Mouse (Mus musculus): ENCODE results near the gene Ttyh3. TPM values are rescaled to one million over a fixed set of nuclear protein-coding genes. Genes with fewer than 3 reads are reported as not detected.

Ttyh3 gene
- polyA plus RNA-seq, 1 experiment from 2014 or later: 68.8 TPM

DNA sequence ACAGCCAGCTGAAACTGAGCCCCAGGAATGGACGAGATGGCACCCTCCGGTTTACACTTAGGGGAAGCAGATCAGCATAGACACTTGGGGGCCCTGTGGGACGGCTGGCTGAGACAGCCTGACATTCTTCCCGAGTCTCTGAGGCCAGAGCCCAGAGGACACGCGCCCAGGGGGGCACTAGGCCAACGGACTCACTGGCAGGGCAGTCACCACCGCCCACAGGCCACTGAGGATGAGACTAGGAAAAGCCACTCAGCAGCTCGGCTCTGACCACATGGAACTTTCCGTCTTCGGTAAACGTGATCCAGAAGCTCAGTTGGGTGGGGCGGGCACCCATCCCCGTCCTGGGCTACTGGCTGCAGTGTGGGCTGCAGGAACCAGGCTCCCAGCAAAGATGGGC lies 9.0 kb downstream of the Ttyh3 start:
- no peak overlapping the region for H3K4me2 ChIP-seq (replicated peaks)
- H3K4me3 ChIP-seq: no peak overlapping the region
- 87% methylated on average over 14 of the region's 14 CpGs for WGBS
- H3K27ac ChIP-seq (replicated peaks): 0 out of 2 replicates have a peak overlapping the region, but pooled peaks have one; percentile 20
- H3K36me3 ChIP-seq: peaks cover 70% of the 10 kb centered on the region
- no peak for ATAC-seq (ENCODE audit: low FRiP score, low read depth)
- H3K9ac ChIP-seq (replicated peaks): no peak overlapping the region
- no peaks in the 10 kb centered on the region for H3K9me3 ChIP-seq
- no peaks in the 10 kb centered on the region for H3K27me3 ChIP-seq
- peaks cover 49% of the 10 kb centered on the region for H3K4me1 ChIP-seq

DNA sequence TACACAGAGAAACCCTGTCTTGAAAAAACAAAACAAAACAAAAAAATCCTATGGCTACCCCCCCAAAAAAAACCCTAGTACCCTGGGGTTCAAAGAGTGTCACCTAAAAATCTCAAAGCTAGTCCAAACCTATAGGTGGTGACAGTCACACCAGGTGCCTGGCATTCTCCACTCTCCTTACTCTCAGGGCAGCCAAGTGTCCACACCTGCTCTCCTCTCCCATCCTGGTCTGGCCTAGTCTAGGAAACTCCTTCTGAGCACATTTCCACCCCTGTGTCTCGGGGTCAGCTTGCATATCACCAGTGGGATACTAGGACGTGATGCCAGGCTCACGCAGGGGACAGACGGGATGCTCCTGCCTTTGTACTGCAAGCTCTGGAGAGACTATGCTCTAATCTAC lies 9.5 kb downstream of the Ttyh3 start:
- WGBS: 93% methylated on average over 4 of the region's 4 CpGs
- Histone ChIP-seq H3K9ac (replicated peaks) (no peak overlapping the region), H3K36me3 (peaks cover 70% of the 10 kb centered on the region), H3K9me3 (no peaks in the 10 kb centered on the region), H3K27ac (replicated peaks) (0 out of 2 replicates have a peak overlapping the region, but pooled peaks have one; percentile 20), H3K27me3 (no peaks in the 10 kb centered on the region), H3K4me3 (no peak overlapping the region), H3K4me2 (replicated peaks) (no peak overlapping the region), H3K4me1 (peaks cover 46% of the 10 kb centered on the region)
- ATAC-seq (ENCODE audit: low FRiP score, low read depth): no peak

DNA sequence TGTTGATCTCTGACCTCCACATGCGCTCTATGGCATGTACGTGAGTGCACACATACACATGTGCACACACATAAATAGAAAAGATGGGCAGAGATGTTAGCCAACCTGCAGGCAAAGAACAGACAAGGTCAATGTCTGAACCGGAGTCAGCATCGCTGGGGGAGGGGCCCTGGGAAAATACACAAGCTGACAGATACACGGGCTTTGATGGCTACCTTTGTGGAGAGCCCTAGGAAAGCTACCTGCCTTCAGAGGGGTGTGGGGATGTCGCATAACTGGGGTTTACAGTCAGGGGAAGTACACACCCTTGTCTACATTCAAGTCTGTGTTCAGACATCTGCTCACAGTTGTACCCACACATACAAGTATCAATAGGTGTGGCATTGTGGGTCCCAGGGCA lies 10.3 kb downstream of the Ttyh3 start:
- H3K4me3 ChIP-seq: no peak overlapping the region
- H3K27me3 ChIP-seq: no peaks in the 10 kb centered on the region
- no peak overlapping the region for H3K27ac ChIP-seq (replicated peaks)
- H3K4me1 ChIP-seq: peaks cover 41% of the 10 kb centered on the region
- no peak for ATAC-seq (ENCODE audit: low FRiP score, low read depth)
- no peaks in the 10 kb centered on the region for H3K9me3 ChIP-seq
- H3K36me3 ChIP-seq: peaks cover 70% of the 10 kb centered on the region
- no peak overlapping the region for H3K4me2 ChIP-seq (replicated peaks)
- no peak overlapping the region for H3K9ac ChIP-seq (replicated peaks)
- WGBS: 94% methylated on average over 6 of the region's 6 CpGs

DNA sequence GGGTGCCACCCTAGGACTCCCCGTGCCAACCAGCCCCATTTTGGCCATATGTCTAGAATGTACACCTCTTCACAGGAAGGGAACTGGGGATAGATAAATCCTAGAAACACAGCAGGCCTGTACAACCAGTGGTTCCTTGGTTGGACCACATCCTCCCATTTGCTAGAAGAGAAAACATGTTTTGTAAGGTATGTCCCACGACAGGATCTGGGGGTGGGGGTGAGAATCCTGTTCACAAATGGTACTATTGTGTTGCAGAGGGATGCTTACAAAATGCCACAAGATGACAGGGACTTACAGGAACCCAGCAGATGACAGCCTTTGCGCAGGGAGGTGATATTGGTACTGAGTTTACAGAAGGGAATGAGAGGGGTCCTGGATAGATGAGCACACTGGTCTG lies 10.8 kb downstream of the Ttyh3 start:
- no peak overlapping the region for H3K4me3 ChIP-seq
- 96% methylated on average over 3 of the region's 3 CpGs for WGBS
- no peak overlapping the region for H3K4me2 ChIP-seq (replicated peaks)
- no peaks in the 10 kb centered on the region for H3K27me3 ChIP-seq
- no peaks in the 10 kb centered on the region for H3K9me3 ChIP-seq
- peaks cover 73% of the 10 kb centered on the region for H3K36me3 ChIP-seq
- H3K4me1 ChIP-seq: peaks cover 37% of the 10 kb centered on the region
- no peak overlapping the region for H3K27ac ChIP-seq (replicated peaks)
- ATAC-seq (ENCODE audit: low FRiP score, low read depth): no peak
- H3K9ac ChIP-seq (replicated peaks): no peak overlapping the region

DNA sequence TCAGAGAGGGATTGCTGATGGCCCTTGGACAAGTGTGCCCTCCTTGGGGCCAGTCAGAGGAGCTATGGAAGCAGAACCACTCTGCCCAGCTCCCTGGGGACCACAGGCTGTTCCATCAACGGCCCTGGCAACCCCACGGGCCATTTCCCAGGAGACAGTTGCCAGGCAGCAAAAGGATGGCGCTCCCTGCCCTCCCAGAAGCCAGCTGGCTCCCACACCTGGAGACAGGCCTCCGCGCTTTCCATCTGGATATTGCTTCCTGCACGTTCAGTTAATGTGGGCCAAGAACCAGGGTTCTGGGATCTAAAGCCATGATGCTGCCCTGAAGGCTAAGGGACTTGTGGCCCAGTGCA lies 11.8 kb downstream of the Ttyh3 start:
- Histone ChIP-seq H3K9ac (replicated peaks) (no peak overlapping the region), H3K27ac (replicated peaks) (no peak overlapping the region), H3K4me1 (peaks cover 27% of the 10 kb centered on the region), H3K36me3 (peaks cover 82% of the 10 kb centered on the region), H3K9me3 (no peaks in the 10 kb centered on the region), H3K4me3 (no peak overlapping the region), H3K4me2 (replicated peaks) (no peak overlapping the region), H3K27me3 (no peaks in the 10 kb centered on the region)
- WGBS: 91% methylated on average over 6 of the region's 6 CpGs
- no peak for ATAC-seq (ENCODE audit: low FRiP score, low read depth)

DNA sequence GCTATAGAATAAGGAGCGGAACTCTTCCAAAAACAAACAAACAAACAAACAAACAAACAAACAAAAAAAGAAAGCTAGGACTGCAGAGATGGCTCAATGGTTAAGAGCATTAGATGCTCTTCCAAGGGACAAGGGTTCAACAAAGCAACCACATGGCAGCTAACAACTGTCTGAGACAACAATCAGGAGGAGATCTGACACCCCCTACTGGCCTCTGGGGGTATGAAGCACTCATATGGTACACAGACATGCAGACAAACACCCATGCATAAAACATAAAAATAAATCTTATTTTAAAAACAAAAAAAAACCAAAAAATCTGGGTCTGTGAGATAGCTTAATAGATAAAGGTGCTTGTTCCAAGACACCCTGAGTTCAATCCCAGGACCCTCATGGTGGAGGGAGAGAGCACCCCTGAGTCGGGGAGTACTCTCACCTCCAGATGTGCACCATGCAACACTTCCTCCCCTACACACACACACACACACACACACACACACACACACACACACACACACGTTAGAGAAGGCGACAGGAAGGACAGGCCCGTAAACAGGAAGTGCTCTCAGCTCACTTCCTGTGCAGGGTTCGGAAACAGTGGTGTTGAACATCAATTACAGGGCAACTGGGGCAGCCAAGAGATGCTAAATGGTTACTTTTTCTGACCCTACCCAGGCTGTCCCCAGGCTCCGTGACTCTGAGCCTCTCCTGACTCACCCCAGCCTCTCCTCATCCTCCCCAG lies 12.3 kb downstream of the Ttyh3 start:
- H3K36me3 ChIP-seq: peaks cover 88% of the 10 kb centered on the region
- no peak overlapping the region for H3K9ac ChIP-seq (replicated peaks)
- ATAC-seq (ENCODE audit: low FRiP score, low read depth): no peak
- H3K27me3 ChIP-seq: no peaks in the 10 kb centered on the region
- no peak overlapping the region for H3K4me3 ChIP-seq
- no peaks in the 10 kb centered on the region for H3K9me3 ChIP-seq
- H3K27ac ChIP-seq (replicated peaks): no peak overlapping the region
- H3K4me1 ChIP-seq: peaks cover 23% of the 10 kb centered on the region
- no peak overlapping the region for H3K4me2 ChIP-seq (replicated peaks)
- 86% methylated on average over 7 of the region's 7 CpGs for WGBS

DNA sequence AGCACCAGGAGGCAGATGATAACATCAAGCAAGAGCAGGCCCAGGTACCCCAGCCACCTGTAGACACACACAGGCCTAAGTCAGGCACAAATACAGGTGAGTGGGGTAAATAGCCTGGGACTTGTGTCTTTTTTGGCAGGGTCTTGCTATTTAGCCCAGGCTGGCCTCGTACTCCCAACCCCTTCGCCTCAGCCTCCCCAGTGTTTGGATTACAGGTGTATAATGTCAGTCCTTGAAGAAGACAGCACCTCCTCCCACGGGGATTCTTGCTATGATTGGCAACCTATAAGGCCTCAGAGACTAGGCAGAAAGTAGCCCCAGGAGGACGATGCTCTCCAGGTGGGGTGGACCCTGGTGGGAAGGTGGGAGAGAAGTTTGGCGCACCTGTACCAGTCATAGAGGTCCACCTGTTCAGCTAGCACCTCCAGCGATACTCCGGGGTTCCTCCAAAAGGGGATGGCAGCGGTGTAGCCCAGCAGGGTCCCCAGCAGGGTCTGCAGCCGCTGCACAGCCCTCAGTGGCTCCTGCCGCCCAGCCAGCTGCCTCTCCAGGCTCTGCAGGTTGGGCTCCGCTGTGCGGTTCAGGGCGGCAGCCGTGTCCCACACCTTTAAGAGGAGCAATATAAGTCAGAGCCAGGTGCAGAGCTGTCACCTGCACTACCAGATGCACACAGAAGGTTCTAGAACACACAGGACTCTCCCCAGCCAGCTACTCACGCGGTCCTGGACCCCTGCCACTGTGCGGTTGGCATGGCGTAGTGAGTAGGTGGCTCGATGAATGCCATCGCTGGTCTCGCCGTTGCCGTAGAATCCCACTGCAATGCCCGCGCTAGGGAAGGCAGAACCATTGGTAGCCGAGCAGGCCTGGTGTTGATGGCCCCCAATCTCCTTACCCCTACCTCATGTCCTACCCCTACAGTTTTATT lies 13.8 kb downstream of the Ttyh3 start:
- WGBS: 93% methylated on average over 26 of the region's 26 CpGs
- H3K9ac ChIP-seq (replicated peaks): no peak overlapping the region
- peaks cover 16% of the 10 kb centered on the region for H3K4me1 ChIP-seq
- H3K36me3 ChIP-seq: peaks cover 98% of the 10 kb centered on the region
- no peak overlapping the region for H3K4me3 ChIP-seq
- no peak overlapping the region for H3K4me2 ChIP-seq (replicated peaks)
- H3K27me3 ChIP-seq: no peaks in the 10 kb centered on the region
- H3K27ac ChIP-seq (replicated peaks): no peak overlapping the region
- H3K9me3 ChIP-seq: no peaks in the 10 kb centered on the region
- ATAC-seq (ENCODE audit: low FRiP score, low read depth): no peak

DNA sequence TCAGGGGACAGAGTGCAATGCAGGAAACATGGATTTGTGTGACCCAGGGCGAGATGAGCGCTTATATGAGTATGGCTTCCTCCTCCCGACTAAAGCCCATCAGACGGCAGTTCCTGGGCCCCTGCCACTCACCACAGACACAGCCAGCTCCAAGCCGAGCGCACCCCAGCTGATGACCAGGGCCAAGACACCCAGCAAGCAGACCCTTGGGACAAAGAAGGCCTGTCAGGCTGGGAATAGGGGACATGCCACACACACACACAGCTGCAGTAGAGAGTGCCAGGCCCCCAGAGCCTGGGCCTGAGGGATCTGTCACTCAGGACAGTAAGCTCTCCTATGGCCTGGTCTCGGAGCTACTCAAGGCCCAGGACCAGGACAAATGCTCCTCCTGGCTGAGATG lies 15.4 kb downstream of the Ttyh3 start:
- Histone ChIP-seq H3K4me2 (replicated peaks) (no peak overlapping the region), H3K4me1 (peaks cover 13% of the 10 kb centered on the region; the same call in 1 of the 2 replicates), H3K4me3 (no peak overlapping the region), H3K27ac (replicated peaks) (0 out of 2 replicates have a peak overlapping the region, but pooled peaks have one; percentile 25), H3K9me3 (0 out of 2 replicates have a peak, but pooled peaks cover 3% of the 10 kb centered on the region), H3K9ac (replicated peaks) (no peak overlapping the region), H3K27me3 (no peaks in the 10 kb centered on the region), H3K36me3 (peaks cover 100% of the 10 kb centered on the region)
- no peak for ATAC-seq (ENCODE audit: low FRiP score, low read depth)
- WGBS: 94% methylated on average over 7 of the region's 7 CpGs

DNA sequence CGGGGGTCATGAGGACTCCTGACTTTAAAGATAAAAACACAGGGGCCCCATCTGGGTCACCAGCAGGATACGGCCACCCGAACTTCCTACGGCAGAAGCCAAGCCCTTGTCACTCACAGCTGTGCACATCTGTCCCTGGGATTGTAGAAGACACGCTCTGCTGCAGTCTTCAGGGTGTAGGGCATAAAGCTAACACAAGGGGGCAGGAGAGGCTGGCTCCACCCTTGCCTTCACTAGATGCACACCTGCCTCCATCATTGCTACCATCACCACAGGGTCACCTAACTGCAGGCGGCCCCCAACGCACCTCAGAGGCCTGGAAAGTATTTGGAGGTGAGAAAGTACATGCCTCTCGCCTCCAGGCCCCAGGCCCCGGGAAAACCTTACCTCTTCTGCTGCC lies 19.8 kb downstream of the Ttyh3 start:
- no peaks in the 10 kb centered on the region for H3K27me3 ChIP-seq
- no peaks in the 10 kb centered on the region for H3K4me1 ChIP-seq
- 0 out of 2 replicates have a peak, but pooled peaks cover 9% of the 10 kb centered on the region for H3K9me3 ChIP-seq
- no peak overlapping the region for H3K4me2 ChIP-seq (replicated peaks)
- H3K9ac ChIP-seq (replicated peaks): no peak overlapping the region
- 96% methylated on average over 9 of the region's 9 CpGs for WGBS
- ATAC-seq (ENCODE audit: low FRiP score, low read depth): no peak
- no peak overlapping the region for H3K4me3 ChIP-seq
- peaks cover 100% of the 10 kb centered on the region for H3K36me3 ChIP-seq
- no peak overlapping the region for H3K27ac ChIP-seq (replicated peaks)

DNA sequence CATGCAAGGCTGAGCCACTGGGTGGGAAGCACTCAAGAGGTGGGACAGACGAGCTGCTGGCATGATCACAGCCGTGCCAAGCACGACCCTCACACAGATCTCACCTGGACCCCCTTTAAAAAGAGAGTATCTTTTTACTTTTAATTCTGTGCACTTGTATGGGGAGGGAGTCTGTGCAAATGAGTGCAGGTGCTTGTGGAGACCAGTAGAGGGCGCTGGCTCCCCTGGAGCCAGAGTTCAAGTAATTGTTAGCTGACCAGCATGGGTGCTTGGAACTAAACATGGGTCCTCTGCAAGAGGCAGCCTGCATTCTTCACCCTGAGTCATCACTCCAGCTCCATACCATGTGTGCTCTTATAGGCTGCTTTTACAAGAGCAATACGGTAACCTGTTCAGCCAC lies 21.3 kb downstream of the Ttyh3 start:
- Histone ChIP-seq H3K4me2 (replicated peaks) (no peak overlapping the region), H3K36me3 (peaks cover 100% of the 10 kb centered on the region), H3K4me3 (no peak overlapping the region), H3K27me3 (no peaks in the 10 kb centered on the region), H3K27ac (replicated peaks) (no peak overlapping the region), H3K9me3 (0 out of 2 replicates have a peak, but pooled peaks cover 9% of the 10 kb centered on the region), H3K4me1 (no peaks in the 10 kb centered on the region), H3K9ac (replicated peaks) (no peak overlapping the region)
- 94% methylated on average over 5 of the region's 5 CpGs for WGBS
- ATAC-seq (ENCODE audit: low FRiP score, low read depth): no peak

DNA sequence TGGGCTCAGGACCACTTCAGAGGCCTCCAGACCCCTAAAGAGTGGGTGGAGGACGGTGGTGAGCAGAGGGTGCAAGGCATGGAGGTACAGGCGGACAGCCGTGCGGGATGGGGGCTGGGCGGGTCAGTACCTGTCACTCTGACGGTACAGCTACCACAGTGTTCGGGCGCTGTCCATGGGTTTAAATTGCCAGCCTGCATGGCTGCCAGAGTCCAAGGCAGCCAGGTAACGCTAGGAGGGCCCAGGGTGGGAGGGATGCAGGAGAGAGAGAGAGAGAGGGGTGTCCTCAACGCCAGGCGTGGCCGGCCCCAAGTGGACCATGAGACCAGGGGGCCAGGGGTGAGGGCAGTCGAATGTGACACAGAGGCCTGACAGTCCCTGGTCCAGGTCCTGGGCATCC lies 23.9 kb downstream of the Ttyh3 start:
- Histone ChIP-seq H3K4me1 (peaks cover 6% of the 10 kb centered on the region), H3K27ac (replicated peaks) (no peak overlapping the region), H3K9ac (replicated peaks) (no peak overlapping the region), H3K36me3 (peaks cover 83% of the 10 kb centered on the region), H3K27me3 (no peaks in the 10 kb centered on the region), H3K9me3 (0 out of 2 replicates have a peak, but pooled peaks cover 9% of the 10 kb centered on the region), H3K4me2 (replicated peaks) (no peak overlapping the region), H3K4me3 (no peak overlapping the region)
- WGBS: 93% methylated on average over 13 of the region's 13 CpGs
- no peak for ATAC-seq (ENCODE audit: low FRiP score, low read depth)

DNA sequence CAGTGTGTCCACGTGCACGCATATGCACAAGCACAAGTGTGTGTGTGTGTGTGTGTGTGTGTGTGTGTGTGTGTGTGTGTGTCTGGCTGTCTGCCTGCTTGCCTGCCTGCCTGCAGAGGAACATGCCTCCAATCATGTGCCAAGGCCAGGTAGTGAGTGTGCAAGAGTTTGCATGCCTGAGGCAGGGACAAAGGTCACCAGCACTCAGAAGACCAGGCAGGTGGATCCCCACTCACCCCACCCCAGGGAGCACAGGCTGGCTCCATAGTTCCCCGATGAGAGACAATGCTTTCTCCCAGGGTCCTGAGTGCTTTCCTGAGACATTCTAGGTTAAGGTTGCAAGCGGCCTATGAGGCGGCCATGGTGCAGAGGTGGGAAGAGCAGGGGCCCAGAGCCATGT lies 24.6 kb downstream of the Ttyh3 start:
- no peak overlapping the region for H3K27ac ChIP-seq (replicated peaks)
- no peak overlapping the region for H3K4me3 ChIP-seq
- H3K4me2 ChIP-seq (replicated peaks): no peak overlapping the region
- H3K36me3 ChIP-seq: peaks cover 75% of the 10 kb centered on the region
- H3K9ac ChIP-seq (replicated peaks): no peak overlapping the region
- no peak for ATAC-seq (ENCODE audit: low FRiP score, low read depth)
- WGBS: 96% methylated on average over 5 of the region's 5 CpGs
- peaks cover 6% of the 10 kb centered on the region for H3K4me1 ChIP-seq
- H3K9me3 ChIP-seq: 0 out of 2 replicates have a peak, but pooled peaks cover 6% of the 10 kb centered on the region
- no peaks in the 10 kb centered on the region for H3K27me3 ChIP-seq

Data from midbrain, embryonic 12.5 days (tissue).